Mouse (Mus musculus) midbrain, embryonic 14.5 days (tissue): ENCODE measurements at regions not wholly inside any gene's neighbourhood (a gene's known extent, or its start where the extent isn't known, plus 50 kb on each side); places are given as distances from the start of the nearest gene placed in this dataset.

ENCODE experiments used
- ATAC-seq: fragments of 200-750 bp; cut with Nextera tagmentation; 2 replicates; pipeline ENCODE4 v1.8.0; 2017; ENCODE audit warnings: moderate number of reproducible peaks, moderate library complexity; ENCODE audit not compliant: low FRiP score, low TSS enrichment
- DNase-seq: peaks from one replicate; pipeline ENCODE4 v3.0.0-alpha.2; 2015
- H3K27ac ChIP-seq: fragments of 300-500 bp; sonication (generic); replicated peaks from 2 replicates; pipeline ENCODE4 v1.5.1; 2014; ENCODE audit warnings: mild to moderate bottlenecking, low read depth, low read length, moderate library complexity
- H3K27me3 ChIP-seq: fragments of 300-500 bp; sonication (generic); 2 replicates; pipeline ENCODE4 v1.6.1; 2014; ENCODE audit warnings: low read length, control low read depth, mixed read lengths; ENCODE audit not compliant: control insufficient read depth, insufficient read depth
- H3K36me3 ChIP-seq: fragments of 300-500 bp; sonication (generic); 2 replicates; pipeline ENCODE4 v1.6.1; 2014; ENCODE audit warnings: low read length, control low read depth; ENCODE audit not compliant: control insufficient read depth, insufficient read depth
- H3K4me1 ChIP-seq: fragments of 300-500 bp; sonication (generic); 2 replicates; pipeline ENCODE4 v1.6.1; 2014; ENCODE audit warnings: mild to moderate bottlenecking, antibody characterized with exemption, low read length, control low read depth; ENCODE audit not compliant: control insufficient read depth, insufficient read depth
- H3K4me2 ChIP-seq: fragments of 300-500 bp; sonication (generic); 2 replicates; pipeline ENCODE4 v1.6.1; 2014; ENCODE audit warnings: mild to moderate bottlenecking, low read length, moderate library complexity
- H3K4me3 ChIP-seq: fragments of 300-500 bp; sonication (generic); replicated peaks from 2 replicates; pipeline ENCODE4 v1.5.1; 2014; ENCODE audit warnings: low read depth, low read length
- H3K9ac ChIP-seq: fragments of 300-500 bp; sonication (generic); replicated peaks from 2 replicates; pipeline ENCODE4 v1.6.1; 2014; ENCODE audit warnings: mild to moderate bottlenecking, low read length, moderate library complexity
- H3K9me3 ChIP-seq: fragments of 300-500 bp; sonication (generic); 2 replicates; pipeline ENCODE4 v1.6.1; 2016; ENCODE audit warnings: low read length, control low read depth, mixed read lengths; ENCODE audit not compliant: control insufficient read depth
- WGBS: fragments of 180-500 bp; shearing (Covaris S2); extraction: QIAGEN DNeasy Blood & Tissue Kit; methylation state at CpG from one replicate; pipeline ENCODE4 v1.1.7; 2014; 5-methylcytosine and 5-hydroxymethylcytosine counted together

DNA sequence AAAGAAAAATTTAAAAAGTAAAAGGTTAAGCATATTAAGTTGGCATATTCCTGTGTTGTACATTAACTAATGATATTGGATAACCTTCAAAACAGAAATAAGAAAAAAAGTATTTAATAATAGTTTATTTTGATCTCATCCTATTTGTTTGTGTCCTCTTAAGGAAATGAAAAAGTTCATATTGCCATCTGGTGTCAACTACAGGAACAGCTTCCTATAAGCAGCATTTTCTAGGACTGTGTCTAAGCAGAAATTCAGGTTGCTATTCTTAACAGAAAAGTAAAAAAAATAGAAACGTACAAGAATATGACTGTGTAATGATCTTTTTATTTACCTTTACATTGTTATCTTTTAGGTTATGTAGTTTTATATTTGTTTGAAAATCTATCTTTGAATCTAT, 313.4 kb upstream of the G6pd2 start:
- 65% methylated on average over 1 of the region's 1 CpGs for WGBS
- Histone ChIP-seq H3K27me3 (no peaks in the 10 kb centered on the region), H3K27ac (no peak overlapping the region), H3K9me3 (no peaks in the 10 kb centered on the region), H3K4me3 (no peak overlapping the region), H3K4me1 (no peaks in the 10 kb centered on the region), H3K36me3 (no peaks in the 10 kb centered on the region), H3K4me2 (no peak overlapping the region), H3K9ac (no peak overlapping the region)
- DNase-seq (peak; percentile 52), ATAC-seq (no peak)

- Histone ChIP-seq H3K4me2 (no peak overlapping the region), H3K27ac (no peak overlapping the region), H3K27me3 (no peaks in the 10 kb centered on the region), H3K4me1 (no peaks in the 10 kb centered on the region), H3K4me3 (no peak overlapping the region), H3K9ac (no peak overlapping the region), H3K9me3 (no peaks in the 10 kb centered on the region), H3K36me3 (no peaks in the 10 kb centered on the region)
- ATAC-seq (no peak), DNase-seq (no peak)
- WGBS, result 92% methylated on average over 3 of the region's 3 CpGs
Observed at GRCm38 (mm10) chr5:61507406-61507805, 301.2 kb upstream of the G6pd2 start.

DNA sequence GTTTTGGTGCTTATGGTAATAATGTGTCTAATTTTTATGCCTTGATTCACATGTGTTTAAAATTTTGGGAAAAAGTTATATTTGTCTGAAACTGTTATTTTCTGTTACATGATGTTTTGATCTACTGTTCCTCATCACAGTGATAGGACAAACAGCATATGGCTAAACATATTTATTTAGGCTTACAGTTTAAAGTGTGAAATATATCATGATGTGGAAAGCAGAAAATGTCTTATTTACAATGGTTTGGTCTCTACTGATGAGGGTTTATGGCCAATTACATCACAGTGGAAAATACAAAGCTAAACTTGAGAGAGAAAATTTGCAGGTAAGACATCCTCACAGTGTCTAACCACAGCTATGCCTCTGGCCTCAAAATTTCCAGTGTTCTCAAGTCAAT, 268.1 kb upstream of the G6pd2 start:
- H3K9me3 ChIP-seq, result no peaks in the 10 kb centered on the region
- no peaks in the 10 kb centered on the region for H3K4me1 ChIP-seq
- no peak overlapping the region for H3K9ac ChIP-seq
- H3K27me3 ChIP-seq, result no peaks in the 10 kb centered on the region
- DNase-seq (no peak), ATAC-seq (no peak)
- no peak overlapping the region for H3K4me2 ChIP-seq
- H3K36me3 ChIP-seq, result no peaks in the 10 kb centered on the region
- H3K27ac ChIP-seq, result no peak overlapping the region
- no peak overlapping the region for H3K4me3 ChIP-seq

- no peaks in the 10 kb centered on the region for H3K27me3 ChIP-seq
- H3K9me3 ChIP-seq, result no peaks in the 10 kb centered on the region
- no peak for ATAC-seq
- no peak overlapping the region for H3K4me3 ChIP-seq
- no peaks in the 10 kb centered on the region for H3K4me1 ChIP-seq
- no peaks in the 10 kb centered on the region for H3K36me3 ChIP-seq
- no peak overlapping the region for H3K4me2 ChIP-seq
- no peak overlapping the region for H3K27ac ChIP-seq
- 63% methylated on average over 5 of the region's 5 CpGs for WGBS
- H3K9ac ChIP-seq, result no peak overlapping the region
- peak; percentile 31 for DNase-seq
Observed at GRCm38 (mm10) chr5:61546632-61547492, 261.8 kb upstream of the G6pd2 start.

DNA sequence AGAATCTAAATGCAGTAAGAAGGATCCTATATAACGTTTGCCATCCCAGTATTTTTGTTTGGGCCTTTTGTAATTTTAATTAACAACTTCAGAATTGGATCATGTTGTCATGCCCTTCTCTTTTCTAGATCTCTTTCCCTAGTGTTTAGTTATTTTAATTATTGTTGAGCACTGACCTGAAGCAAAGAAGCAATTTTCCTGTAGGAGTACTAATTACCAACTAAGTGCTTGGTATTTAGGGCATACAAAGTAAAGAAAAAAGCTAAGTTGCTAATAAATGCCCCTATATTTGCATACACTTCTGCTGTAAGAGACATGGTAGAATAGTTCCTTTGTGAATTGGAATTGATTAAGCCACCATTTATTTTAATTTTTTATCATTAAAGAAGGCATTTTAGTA, 255.1 kb upstream of the G6pd2 start:
- DNase-seq (no peak), ATAC-seq (no peak)
- Histone ChIP-seq H3K27ac (no peak overlapping the region), H3K9ac (no peak overlapping the region), H3K4me2 (no peak overlapping the region), H3K4me1 (no peaks in the 10 kb centered on the region), H3K36me3 (no peaks in the 10 kb centered on the region), H3K4me3 (no peak overlapping the region), H3K9me3 (no peaks in the 10 kb centered on the region), H3K27me3 (no peaks in the 10 kb centered on the region)
- 54% methylated on average over 1 of the region's 1 CpGs for WGBS
